Mouse (Mus musculus) NIH3T3 (cell line): Measurements from ENCODE around the gene 1700013G24Rik.
A peak's percentile ranks its signal among the peaks of the same experiment; 100 is the strongest.
"Not testable (repeated sequence)": the region's sequence is repeated elsewhere in the genome, so short reads cannot be mapped to it uniquely, and the experiment has no call there.

Source experiments
- DNase-seq: peaks from one replicate; pipeline ENCODE4 v3.0.0-alpha.2; 2012; ENCODE audit warnings: low read depth

Gene 1700013G24Rik

GRCm38 (mm10) chr4:137453234-137453767 lies at the start of gene 1700013G24Rik:
1700013G24Rik (plus strand) TSS chr4:137453284.
- DNase-seq: no peak

- no peak for DNase-seq
Measured at GRCm38 (mm10) chr4:137405571-137405970, 47.5 kb upstream of the 1700013G24Rik start.

GRCm38 (mm10) chr4:137409691-137410090 lies 43.4 kb upstream of the 1700013G24Rik start, which contains the start of gene Cela3a:
Cela3a (minus strand) TSS chr4:137409791.
- DNase-seq: no peak

- DNase-seq: not testable (repeated sequence)
Measured at GRCm38 (mm10) chr4:137412185-137412709, 40.8 kb upstream of the 1700013G24Rik start.

GRCm38 (mm10) chr4:137414936-137415335 lies 38.1 kb upstream of the 1700013G24Rik start:
- DNase-seq: no peak

GRCm38 (mm10) chr4:137417712-137418564 lies 35.1 kb upstream of the 1700013G24Rik start:
- DNase-seq: peak; percentile 20

GRCm38 (mm10) chr4:137430502-137430901 lies 22.6 kb upstream of the 1700013G24Rik start, which contains the start of gene Cela3b:
Cela3b (minus strand) TSS chr4:137430540.
- no peak for DNase-seq

- DNase-seq: not testable (repeated sequence)
Measured at GRCm38 (mm10) chr4:137432700-137433550, 20.2 kb upstream of the 1700013G24Rik start.

- no peak for DNase-seq
Measured at GRCm38 (mm10) chr4:137436979-137437669, 16.0 kb upstream of the 1700013G24Rik start.

GRCm38 (mm10) chr4:137438842-137439241 lies 14.2 kb upstream of the 1700013G24Rik start:
- DNase-seq: no peak

- DNase-seq: no peak
Measured at GRCm38 (mm10) chr4:137441332-137441731, 11.8 kb upstream of the 1700013G24Rik start.

GRCm38 (mm10) chr4:137443625-137444024 lies 9.5 kb upstream of the 1700013G24Rik start:
- DNase-seq: peak; percentile 72

GRCm38 (mm10) chr4:137445881-137446280 lies 7.2 kb upstream of the 1700013G24Rik start:
- DNase-seq: no peak

GRCm38 (mm10) chr4:137447363-137448196 lies 5.5 kb upstream of the 1700013G24Rik start:
- DNase-seq: peak; percentile 70

- peak; percentile 74 for DNase-seq
Measured at GRCm38 (mm10) chr4:137448197-137448596, 4.9 kb upstream of the 1700013G24Rik start.

- peak; percentile 48 for DNase-seq
Measured at GRCm38 (mm10) chr4:137448641-137449040, 4.4 kb upstream of the 1700013G24Rik start.

- DNase-seq: peak; percentile 44
Measured at GRCm38 (mm10) chr4:137449132-137449531, 4.0 kb upstream of the 1700013G24Rik start.

GRCm38 (mm10) chr4:137449715-137450114 lies 3.4 kb upstream of the 1700013G24Rik start:
- DNase-seq: no peak

GRCm38 (mm10) chr4:137452190-137452589 lies 894 bp upstream of the 1700013G24Rik start:
- DNase-seq: no peak

- DNase-seq: no peak
Measured at GRCm38 (mm10) chr4:137454582-137454981, 1.5 kb downstream of the 1700013G24Rik start.
